Mouse (Mus musculus): ENCODE data around the gene Cdh23. TPM values are rescaled to one million over a fixed set of nuclear protein-coding genes. Genes with fewer than 3 reads are reported as not detected.
A peak's percentile ranks its signal among the peaks of the same experiment; 100 is the strongest.

Cdh23 gene
- total and polyA plus RNA-seq, 2 experiments from 2014 or later, result 0.23 TPM

GRCm38 (mm10) chr10:60279941-60280301 is 416.4 kb downstream of the Cdh23 start:
- Histone ChIP-seq H3K27ac (ENCODE audit: low read depth) (peak overlapping the region; percentile 12), H3K4me3 (ENCODE audit: low read depth, low read length) (0 out of 2 replicates have a peak overlapping the region, but pooled peaks have one; percentile 1), H3K4me2 (ENCODE audit: low read depth, low read length) (peak overlapping the region; percentile 90), H3K9ac (replicated peaks; ENCODE audit: low read depth, low read length) (no peak overlapping the region), H3K27me3 (ENCODE audit: control insufficient read depth, insufficient read depth, low read length) (no peaks in the 10 kb centered on the region), H3K4me1 (ENCODE audit: control insufficient read depth, insufficient read depth) (peaks cover 71% of the 10 kb centered on the region), H3K9me3 (replicated peaks; ENCODE audit: control insufficient read depth, low read length) (no peaks in the 10 kb centered on the region), H3K36me3 (replicated peaks; ENCODE audit: control insufficient read depth, insufficient read depth, low read length) (0 out of 2 replicates have a peak, but pooled peaks cover 4% of the 10 kb centered on the region)
- DNase-seq (ENCODE audit: low spot score) (no peak), ATAC-seq (ENCODE audit: insufficient read depth, low read depth) (no peak)
- WGBS, result 78% methylated on average over 9 of the region's 9 CpGs
- no peak for TF ChIP-seq CTCF (IDR thresholded peaks at IDR 0.05; ENCODE audit: low read depth)
- TF ChIP-seq EP300 (IDR thresholded peaks at IDR 0.05; ENCODE audit: low read depth), result no peak

DNA sequence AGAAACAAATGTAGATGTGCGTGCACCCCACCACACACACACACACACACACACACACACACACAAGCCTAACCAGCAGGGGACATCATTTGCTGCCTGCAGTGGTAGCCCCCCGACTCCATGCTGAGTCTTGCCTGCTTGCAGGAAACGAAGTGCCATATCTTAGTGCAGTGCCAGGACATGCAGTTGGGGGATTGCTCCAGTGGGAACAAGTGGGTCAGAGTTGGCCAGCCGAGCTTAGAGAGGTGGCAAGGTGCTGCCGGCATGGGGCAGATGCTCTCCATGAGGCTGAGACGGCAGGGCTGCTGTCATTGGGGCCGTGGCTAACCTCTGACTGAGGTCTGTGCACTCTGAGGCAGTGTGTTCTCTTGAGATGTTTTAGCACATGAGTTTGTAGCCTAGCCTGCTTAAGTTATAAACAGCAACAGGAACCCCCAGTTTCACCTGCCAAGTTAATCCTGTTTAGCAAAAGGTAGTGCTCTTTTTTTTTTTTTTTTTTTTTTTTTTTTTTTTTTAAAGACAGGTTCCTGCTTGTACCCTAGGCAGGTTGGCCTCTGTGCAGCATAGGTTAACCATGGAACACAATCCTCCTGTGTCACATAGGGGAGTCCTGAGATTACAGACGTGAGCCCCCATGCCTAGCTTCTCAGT is 416.9 kb downstream of the Cdh23 start:
- WGBS, result 58% methylated on average over 8 of the region's 8 CpGs
- peak overlapping the region; percentile 12 for H3K27ac ChIP-seq (ENCODE audit: low read depth)
- H3K27me3 ChIP-seq (ENCODE audit: control insufficient read depth, insufficient read depth, low read length), result no peaks in the 10 kb centered on the region
- peaks cover 66% of the 10 kb centered on the region for H3K4me1 ChIP-seq (ENCODE audit: control insufficient read depth, insufficient read depth)
- TF ChIP-seq CTCF (IDR thresholded peaks at IDR 0.05; ENCODE audit: low read depth) (no peak), EP300 (IDR thresholded peaks at IDR 0.05; ENCODE audit: low read depth) (no peak)
- H3K9me3 ChIP-seq (replicated peaks; ENCODE audit: control insufficient read depth, low read length), result no peaks in the 10 kb centered on the region
- H3K36me3 ChIP-seq (replicated peaks; ENCODE audit: control insufficient read depth, insufficient read depth, low read length), result 0 out of 2 replicates have a peak, but pooled peaks cover 4% of the 10 kb centered on the region
- H3K4me3 ChIP-seq (ENCODE audit: low read depth, low read length), result peak overlapping the region; percentile 89
- no peak for DNase-seq (ENCODE audit: low spot score)
- H3K4me2 ChIP-seq (ENCODE audit: low read depth, low read length), result peak overlapping the region; percentile 90
- H3K9ac ChIP-seq (replicated peaks; ENCODE audit: low read depth, low read length), result no peak overlapping the region; the same call in 1 of the 2 replicates
- ATAC-seq (ENCODE audit: insufficient read depth, low read depth), result no peak

DNA sequence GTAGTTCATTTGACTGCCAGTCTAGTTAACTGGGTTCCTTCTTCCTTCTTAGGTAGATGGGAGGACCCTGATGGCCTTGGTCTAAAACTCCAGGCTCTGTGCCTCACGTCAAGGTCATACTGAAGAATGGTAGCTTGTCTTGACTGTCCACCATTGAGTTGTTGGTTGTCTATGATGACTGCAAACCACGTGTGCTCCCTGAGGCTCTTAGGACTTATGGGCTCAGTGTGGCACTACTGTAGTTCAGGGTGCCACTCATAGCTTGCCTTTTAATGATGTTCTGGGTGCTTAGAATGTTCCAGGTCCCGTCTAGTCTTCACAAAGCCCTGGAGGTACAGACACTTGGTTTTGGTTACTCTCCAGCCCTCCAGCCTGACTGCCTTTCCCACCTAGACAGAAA is 417.5 kb downstream of the Cdh23 start:
- no peak for ATAC-seq (ENCODE audit: insufficient read depth, low read depth)
- no peaks in the 10 kb centered on the region for H3K9me3 ChIP-seq (replicated peaks; ENCODE audit: control insufficient read depth, low read length)
- H3K9ac ChIP-seq (replicated peaks; ENCODE audit: low read depth, low read length), result 0 out of 2 replicates have a peak overlapping the region, but pooled peaks have one; percentile 12
- H3K27me3 ChIP-seq (ENCODE audit: control insufficient read depth, insufficient read depth, low read length), result no peaks in the 10 kb centered on the region
- 76% methylated on average over 3 of the region's 3 CpGs for WGBS
- DNase-seq (ENCODE audit: low spot score), result no peak
- 0 out of 2 replicates have a peak, but pooled peaks cover 4% of the 10 kb centered on the region for H3K36me3 ChIP-seq (replicated peaks; ENCODE audit: control insufficient read depth, insufficient read depth, low read length)
- no peak overlapping the region for H3K27ac ChIP-seq (ENCODE audit: low read depth)
- peak overlapping the region; percentile 90 for H3K4me2 ChIP-seq (ENCODE audit: low read depth, low read length)
- peak overlapping the region; percentile 89 for H3K4me3 ChIP-seq (ENCODE audit: low read depth, low read length)
- no peak for TF ChIP-seq EP300 (IDR thresholded peaks at IDR 0.05; ENCODE audit: low read depth)
- no peak for TF ChIP-seq CTCF (IDR thresholded peaks at IDR 0.05; ENCODE audit: low read depth)
- H3K4me1 ChIP-seq (ENCODE audit: control insufficient read depth, insufficient read depth), result peaks cover 60% of the 10 kb centered on the region

- peak overlapping the region; percentile 89 for H3K4me3 ChIP-seq (ENCODE audit: low read depth, low read length)
- H3K9me3 ChIP-seq (replicated peaks; ENCODE audit: control insufficient read depth, low read length), result no peaks in the 10 kb centered on the region
- no peak for ATAC-seq (ENCODE audit: insufficient read depth, low read depth)
- no peaks in the 10 kb centered on the region for H3K27me3 ChIP-seq (ENCODE audit: control insufficient read depth, insufficient read depth, low read length)
- WGBS, result 6% methylated on average over 13 of the region's 13 CpGs
- TF ChIP-seq EP300 (IDR thresholded peaks at IDR 0.05; ENCODE audit: low read depth) (no peak), CTCF (IDR thresholded peaks at IDR 0.05; ENCODE audit: low read depth) (no peak)
- 0 out of 2 replicates have a peak, but pooled peaks cover 4% of the 10 kb centered on the region for H3K36me3 ChIP-seq (replicated peaks; ENCODE audit: control insufficient read depth, insufficient read depth, low read length)
- H3K4me1 ChIP-seq (ENCODE audit: control insufficient read depth, insufficient read depth), result peaks cover 52% of the 10 kb centered on the region
- no peak for DNase-seq (ENCODE audit: low spot score)
- H3K9ac ChIP-seq (replicated peaks; ENCODE audit: low read depth, low read length), result peak overlapping the region; percentile 88
- H3K4me2 ChIP-seq (ENCODE audit: low read depth, low read length), result peak overlapping the region; percentile 90
- peak overlapping the region; percentile 89 for H3K27ac ChIP-seq (ENCODE audit: low read depth)
Observed at GRCm38 (mm10) chr10:60278006-60278399, 418.3 kb downstream of the Cdh23 start.

GRCm38 (mm10) chr10:60277207-60278005 is 418.9 kb downstream of the Cdh23 start, which contains the start of gene Psap:
Psap (plus strand) TSS chr10:60277627.
- Histone ChIP-seq H3K36me3 (replicated peaks; ENCODE audit: control insufficient read depth, insufficient read depth, low read length) (0 out of 2 replicates have a peak, but pooled peaks cover 4% of the 10 kb centered on the region), H3K4me2 (ENCODE audit: low read depth, low read length) (peak within 1 kb of the TSS; percentile 90), H3K27me3 (ENCODE audit: control insufficient read depth, insufficient read depth, low read length) (no peaks in the 10 kb centered on the region), H3K4me3 (ENCODE audit: low read depth, low read length) (peak within 1 kb of the TSS; percentile 89), H3K27ac (ENCODE audit: low read depth) (peak within 1 kb of the TSS; percentile 89), H3K9ac (replicated peaks; ENCODE audit: low read depth, low read length) (peak within 1 kb of the TSS; percentile 88), H3K4me1 (ENCODE audit: control insufficient read depth, insufficient read depth) (peaks cover 47% of the 10 kb centered on the region), H3K9me3 (replicated peaks; ENCODE audit: control insufficient read depth, low read length) (no peaks in the 10 kb centered on the region)
- peak; percentile 94 for ATAC-seq (ENCODE audit: insufficient read depth, low read depth)
- TF ChIP-seq EP300 (IDR thresholded peaks at IDR 0.05; ENCODE audit: low read depth) (0 out of 2 replicates have a peak, but pooled peaks have one; percentile 72), CTCF (IDR thresholded peaks at IDR 0.05; ENCODE audit: low read depth) (no peak)
- WGBS, result 3% methylated on average over 54 of the region's 54 CpGs
- DNase-seq (ENCODE audit: low spot score), result peak; percentile 84

All from heart, postnatal 0 days (tissue).